Mouse (Mus musculus): ENCODE measurements around the gene Vmn1r119. TPM values are rescaled to one million over a fixed set of nuclear protein-coding genes. Genes with fewer than 3 reads are reported as not detected.

Gene Vmn1r119
- polyA plus RNA-seq (2012; rRNA removed) = not detected in 2 replicates

DNA sequence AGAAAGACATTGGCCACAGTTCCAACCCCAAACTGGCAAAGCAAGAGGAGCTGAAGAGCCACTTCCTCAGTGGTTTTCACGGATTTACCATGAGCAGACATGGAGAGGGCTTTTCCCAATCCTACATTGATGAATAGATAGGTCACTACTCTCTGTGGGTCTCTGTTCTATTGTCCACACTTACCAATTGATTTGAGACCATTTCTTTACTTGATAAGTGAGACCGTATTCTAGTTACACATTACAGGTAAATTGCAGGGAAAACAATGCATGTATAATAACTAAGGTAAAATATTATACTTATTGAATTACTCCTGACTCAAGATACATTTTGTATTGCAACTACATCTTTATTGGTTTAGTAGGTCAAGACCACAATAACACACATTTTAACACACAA, at the start of gene Vmn1r119:
TSS of gene Vmn1r119 (minus strand) at position 101 of the 400 bp plus-strand sequence.

DNA sequence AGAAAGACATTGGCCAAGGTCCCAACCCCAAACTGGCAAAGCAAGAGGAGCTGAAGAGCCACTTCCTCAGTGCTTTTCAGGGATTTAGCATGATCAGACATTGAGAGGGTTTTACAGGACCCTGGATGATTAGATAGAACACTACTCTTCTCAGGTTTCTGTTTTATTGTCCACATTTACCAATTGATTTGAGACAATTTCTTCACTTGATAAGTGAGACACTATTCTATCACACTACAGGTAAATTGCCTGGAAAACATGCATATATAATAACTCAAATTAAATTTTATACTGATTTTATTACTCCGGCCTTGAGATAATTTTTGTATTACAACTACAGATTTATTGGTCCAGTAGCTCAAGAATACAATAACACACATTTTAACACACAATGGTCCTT, 41.4 kb upstream of the Vmn1r119 start, which contains the start of gene Vmn1r120:
TSS of gene Vmn1r120 (minus strand) at position 101 of the 400 bp plus-strand sequence.

Other genes with a start within 250 kb of the Vmn1r119 start
- gene Vmn1r112, start 241.3 kb downstream of the Vmn1r119 start, polyA plus RNA-seq (2012; rRNA removed) = not detected in 2 replicates
- not detected in 2 replicates for gene Vmn1r113, start 225.2 kb downstream of the Vmn1r119 start, polyA plus RNA-seq (2012; rRNA removed)
- gene Vmn1r114, start 200.3 kb downstream of the Vmn1r119 start, polyA plus RNA-seq (2012; rRNA removed) = not detected in 2 replicates
- not detected in 2 replicates for gene Vmn1r115, start 167.5 kb downstream of the Vmn1r119 start, polyA plus RNA-seq (2012; rRNA removed)
- not detected in 2 replicates for gene Vmn1r116, start 140.2 kb downstream of the Vmn1r119 start, polyA plus RNA-seq (2012; rRNA removed)
- gene Vmn1r117, start 128.3 kb downstream of the Vmn1r119 start, polyA plus RNA-seq (2012; rRNA removed) = not detected in 2 replicates
- gene Vmn1r118, start 100.1 kb downstream of the Vmn1r119 start, polyA plus RNA-seq (2012; rRNA removed) = not detected in 2 replicates
- not detected in 2 replicates for gene Vmn1r120, start 41.3 kb upstream of the Vmn1r119 start, polyA plus RNA-seq (2012; rRNA removed)
- gene Vmn1r121, start 86.1 kb upstream of the Vmn1r119 start, polyA plus RNA-seq (2012; rRNA removed) = not detected in 2 replicates
- not detected in 2 replicates for gene Vmn1r122, start 121.7 kb upstream of the Vmn1r119 start, polyA plus RNA-seq (2012; rRNA removed)
- not detected in 2 replicates for gene Vmn1r123, start 149.7 kb upstream of the Vmn1r119 start, polyA plus RNA-seq (2012; rRNA removed)
- gene Gm5157, start 178.0 kb upstream of the Vmn1r119 start, polyA plus RNA-seq (2012; rRNA removed) = not detected in 2 replicates
- not detected in 2 replicates for gene Vmn1r124, start 248.2 kb upstream of the Vmn1r119 start, polyA plus RNA-seq (2012; rRNA removed)